Mouse (Mus musculus): ENCODE measurements around the gene Eml4. TPM values are rescaled to one million over a fixed set of nuclear protein-coding genes. Genes with fewer than 3 reads are reported as not detected.

The Eml4 gene
- polyA plus RNA-seq, 1 experiment, result 8.9 TPM

DNA sequence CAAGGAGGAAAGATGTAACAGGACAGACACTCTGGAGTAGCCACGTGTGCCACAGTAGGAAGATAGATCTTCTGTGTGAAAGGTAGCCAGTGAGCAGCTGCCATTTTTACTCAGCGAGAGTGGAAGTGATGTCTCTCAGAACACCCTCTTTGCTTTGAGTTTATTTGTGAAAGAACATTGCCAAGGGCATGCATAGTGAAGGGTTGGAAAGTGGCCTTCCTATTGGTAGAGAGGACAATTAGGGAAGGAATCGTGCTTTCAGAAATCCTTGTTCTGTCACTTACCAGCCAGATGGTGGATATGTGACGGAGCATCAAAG is 27.7 kb downstream of the Eml4 start:
- Histone ChIP-seq H3K4me1 (ENCODE audit: control insufficient read depth, insufficient read depth, low read length) (no peaks in the 10 kb centered on the region), H3K4me3 (replicated peaks; ENCODE audit: control insufficient read depth, low read depth, low read length) (no peak overlapping the region), H3K27ac (ENCODE audit: control insufficient read depth, insufficient read depth, low read depth, low read length, poor library complexity) (no peak overlapping the region)
- 80% methylated on average over 4 of the region's 4 CpGs for WGBS
- no peak for TF ChIP-seq CTCF (IDR thresholded peaks at IDR 0.05; ENCODE audit: control insufficient read depth, insufficient read depth, low read length)

GRCm38 (mm10) chr17:83379366-83379765 is 28.6 kb downstream of the Eml4 start:
- Histone ChIP-seq H3K27ac (ENCODE audit: control insufficient read depth, insufficient read depth, low read depth, low read length, poor library complexity) (no peak overlapping the region), H3K4me1 (ENCODE audit: control insufficient read depth, insufficient read depth, low read length) (no peaks in the 10 kb centered on the region), H3K4me3 (replicated peaks; ENCODE audit: control insufficient read depth, low read depth, low read length) (no peak overlapping the region)
- no peak for TF ChIP-seq CTCF (IDR thresholded peaks at IDR 0.05; ENCODE audit: control insufficient read depth, insufficient read depth, low read length)
- TF ChIP-seq POLR2A (IDR thresholded peaks at IDR 0.05; ENCODE audit: borderline replicate concordance, control insufficient read depth, low read depth, low read length), result no peak
- 83% methylated on average over 2 of the region's 2 CpGs for WGBS

DNA sequence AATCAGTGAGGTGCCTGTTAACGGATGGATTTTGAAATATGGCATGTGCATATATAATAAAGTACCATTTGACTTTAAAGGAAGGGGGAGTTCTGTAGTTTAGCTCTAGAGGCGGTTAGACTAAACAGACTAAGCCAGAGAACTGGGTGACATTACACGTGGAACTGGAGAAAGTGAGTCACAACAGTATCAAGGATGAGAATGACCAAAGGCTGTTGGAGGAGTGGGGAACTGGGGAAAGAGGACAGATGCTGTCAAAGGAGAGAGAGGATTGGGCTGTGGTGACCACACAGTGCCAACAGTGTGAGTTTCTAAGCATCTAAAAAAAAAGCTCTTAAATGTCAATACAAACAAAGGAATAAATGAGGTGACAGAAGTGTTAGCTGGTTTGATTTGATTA is 29.1 kb downstream of the Eml4 start:
- WGBS, result 67% methylated on average over 3 of the region's 3 CpGs
- Histone ChIP-seq H3K4me1 (ENCODE audit: control insufficient read depth, insufficient read depth, low read length) (no peaks in the 10 kb centered on the region), H3K27ac (ENCODE audit: control insufficient read depth, insufficient read depth, low read depth, low read length, poor library complexity) (no peak overlapping the region), H3K4me3 (replicated peaks; ENCODE audit: control insufficient read depth, low read depth, low read length) (no peak overlapping the region)
- TF ChIP-seq CTCF (IDR thresholded peaks at IDR 0.05; ENCODE audit: control insufficient read depth, insufficient read depth, low read length), result no peak
- TF ChIP-seq POLR2A (IDR thresholded peaks at IDR 0.05; ENCODE audit: borderline replicate concordance, control insufficient read depth, low read depth, low read length), result no peak

DNA sequence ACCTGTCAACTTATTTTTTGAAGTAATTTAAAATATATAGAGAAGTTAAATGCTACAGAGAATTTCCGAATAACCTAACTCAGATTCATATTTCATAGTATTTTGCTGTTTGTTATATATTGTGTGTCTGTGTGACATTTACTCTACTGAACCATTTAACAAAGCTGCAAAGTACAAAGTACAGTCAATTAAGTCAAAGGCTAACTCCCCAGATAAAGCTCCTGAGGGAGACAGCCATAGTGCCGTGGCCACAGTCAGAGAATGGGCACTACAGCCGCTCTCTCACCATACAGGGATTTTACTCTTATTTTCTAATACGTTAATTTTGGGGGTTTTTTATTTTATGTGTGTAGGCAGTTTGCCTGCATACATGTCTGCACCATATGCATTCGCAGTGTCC is 32.0 kb downstream of the Eml4 start:
- 84% methylated on average over 5 of the region's 5 CpGs for WGBS
- no peaks in the 10 kb centered on the region; the same call in 1 of the 2 replicates for H3K4me1 ChIP-seq (ENCODE audit: control insufficient read depth, insufficient read depth, low read length)
- no peak overlapping the region for H3K4me3 ChIP-seq (replicated peaks; ENCODE audit: control insufficient read depth, low read depth, low read length)
- no peak for TF ChIP-seq POLR2A (IDR thresholded peaks at IDR 0.05; ENCODE audit: borderline replicate concordance, control insufficient read depth, low read depth, low read length)
- TF ChIP-seq CTCF (IDR thresholded peaks at IDR 0.05; ENCODE audit: control insufficient read depth, insufficient read depth, low read length), result no peak
- no peak overlapping the region for H3K27ac ChIP-seq (ENCODE audit: control insufficient read depth, insufficient read depth, low read depth, low read length, poor library complexity)

- Histone ChIP-seq H3K27ac (ENCODE audit: control insufficient read depth, insufficient read depth, low read depth, low read length, poor library complexity) (no peak overlapping the region), H3K4me3 (replicated peaks; ENCODE audit: control insufficient read depth, low read depth, low read length) (no peak overlapping the region), H3K4me1 (ENCODE audit: control insufficient read depth, insufficient read depth, low read length) (no peaks in the 10 kb centered on the region; the same call in 1 of the 2 replicates)
- TF ChIP-seq CTCF (IDR thresholded peaks at IDR 0.05; ENCODE audit: control insufficient read depth, insufficient read depth, low read length), result no peak
- no peak for TF ChIP-seq POLR2A (IDR thresholded peaks at IDR 0.05; ENCODE audit: borderline replicate concordance, control insufficient read depth, low read depth, low read length)
- WGBS, result 82% methylated on average over 2 of the region's 2 CpGs
Observed at GRCm38 (mm10) chr17:83384981-83385380, 34.2 kb downstream of the Eml4 start.

DNA sequence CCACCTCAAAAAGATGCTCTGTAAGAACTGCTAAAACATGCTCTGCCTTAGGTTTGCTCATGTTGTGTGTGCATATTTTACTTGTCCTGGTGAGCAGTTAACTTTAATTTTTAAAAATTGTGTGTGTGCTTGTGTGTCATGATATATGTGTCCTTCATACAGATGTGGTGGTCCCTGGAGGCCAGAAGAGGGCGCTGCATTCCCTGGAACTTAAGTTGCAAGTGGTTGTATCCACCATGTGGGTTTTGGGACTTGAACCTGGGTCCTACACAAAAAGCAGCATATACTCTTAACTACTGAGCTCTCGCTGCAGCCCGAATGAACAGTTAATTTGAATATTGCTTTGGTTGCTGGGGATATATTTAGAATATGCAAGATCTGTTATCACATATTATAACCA is 36.4 kb downstream of the Eml4 start:
- TF ChIP-seq POLR2A (IDR thresholded peaks at IDR 0.05; ENCODE audit: borderline replicate concordance, control insufficient read depth, low read depth, low read length) (no peak), CTCF (IDR thresholded peaks at IDR 0.05; ENCODE audit: control insufficient read depth, insufficient read depth, low read length) (peak; percentile 34; the same call in 1 of the 2 replicates)

DNA sequence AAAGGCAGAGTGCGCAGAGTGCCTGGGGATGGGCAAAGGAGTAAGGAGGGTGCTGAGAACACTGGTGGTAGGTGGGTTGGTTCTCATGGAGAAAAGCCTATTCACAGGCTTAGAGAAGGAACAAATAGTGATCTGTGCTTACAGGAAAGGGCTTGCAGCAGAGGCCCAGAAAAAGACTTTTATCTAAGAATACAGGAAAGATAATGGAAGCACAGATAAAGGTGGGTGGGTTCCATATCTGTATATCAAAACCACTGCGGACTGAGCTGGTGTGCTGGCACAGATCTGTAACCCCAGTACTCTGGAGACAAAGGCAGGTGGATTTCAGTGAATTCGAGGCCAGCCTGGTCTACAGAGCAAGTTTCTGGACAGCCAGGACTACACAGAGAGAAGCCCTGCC is 43.3 kb downstream of the Eml4 start:
- TF ChIP-seq CTCF (IDR thresholded peaks at IDR 0.05; ENCODE audit: control insufficient read depth, insufficient read depth, low read length) (no peak), POLR2A (IDR thresholded peaks at IDR 0.05; ENCODE audit: borderline replicate concordance, control insufficient read depth, low read depth, low read length) (no peak)
- Histone ChIP-seq H3K4me3 (replicated peaks; ENCODE audit: control insufficient read depth, low read depth, low read length) (no peak overlapping the region), H3K4me1 (ENCODE audit: control insufficient read depth, insufficient read depth, low read length) (no peaks in the 10 kb centered on the region; the same call in none of the 2 replicates), H3K27ac (ENCODE audit: control insufficient read depth, insufficient read depth, low read depth, low read length, poor library complexity) (no peak overlapping the region)
- WGBS, result 41% methylated on average over 3 of the region's 3 CpGs

More for the DNA sequence above, 36.4 kb downstream of the Eml4 start:
- Histone ChIP-seq H3K4me3 (replicated peaks; ENCODE audit: control insufficient read depth, low read depth, low read length) (no peak overlapping the region), H3K27ac (ENCODE audit: control insufficient read depth, insufficient read depth, low read depth, low read length, poor library complexity) (no peak overlapping the region), H3K4me1 (ENCODE audit: control insufficient read depth, insufficient read depth, low read length) (no peaks in the 10 kb centered on the region; the same call in 1 of the 2 replicates)
- 85% methylated on average over 3 of the region's 3 CpGs for WGBS

DNA sequence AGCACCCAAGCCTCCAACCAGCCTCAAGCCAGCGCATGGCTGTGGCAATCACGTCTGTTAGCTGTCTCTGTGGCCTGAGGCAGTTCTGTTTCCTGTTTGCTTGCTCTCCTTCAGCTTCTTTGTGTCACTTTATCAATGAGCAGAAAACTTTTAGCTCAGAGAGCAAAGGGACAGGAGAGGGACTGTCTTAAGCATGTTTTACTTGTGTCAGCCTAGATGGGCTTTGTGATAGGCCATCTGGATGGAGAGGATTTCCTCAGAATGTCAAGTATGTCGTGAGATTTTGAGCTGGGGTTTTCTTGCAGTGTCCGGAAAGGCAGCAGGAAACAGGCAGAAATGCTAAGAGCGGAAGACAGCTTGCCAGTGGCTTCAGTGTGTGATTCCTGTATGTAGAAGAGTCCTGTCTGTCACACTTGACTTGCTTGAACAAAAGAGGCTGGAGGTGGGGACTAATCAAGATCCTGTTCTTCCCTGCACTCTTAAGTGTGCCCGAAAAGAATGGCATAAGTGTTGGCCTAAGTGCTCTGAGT is 46.9 kb downstream of the Eml4 start:
- Histone ChIP-seq H3K4me1 (ENCODE audit: control insufficient read depth, insufficient read depth, low read length) (no peaks in the 10 kb centered on the region; the same call in none of the 2 replicates), H3K4me3 (replicated peaks; ENCODE audit: control insufficient read depth, low read depth, low read length) (peak overlapping the region; percentile 51), H3K27ac (ENCODE audit: control insufficient read depth, insufficient read depth, low read depth, low read length, poor library complexity) (peak overlapping the region; percentile 90)
- TF ChIP-seq POLR2A (IDR thresholded peaks at IDR 0.05; ENCODE audit: borderline replicate concordance, control insufficient read depth, low read depth, low read length) (no peak), CTCF (IDR thresholded peaks at IDR 0.05; ENCODE audit: control insufficient read depth, insufficient read depth, low read length) (no peak)
- 3% methylated on average over 6 of the region's 6 CpGs for WGBS

GRCm38 (mm10) chr17:83398756-83399155 is 48.0 kb downstream of the Eml4 start:
- Histone ChIP-seq H3K27ac (ENCODE audit: control insufficient read depth, insufficient read depth, low read depth, low read length, poor library complexity) (no peak overlapping the region), H3K4me1 (ENCODE audit: control insufficient read depth, insufficient read depth, low read length) (no peaks in the 10 kb centered on the region; the same call in none of the 2 replicates), H3K4me3 (replicated peaks; ENCODE audit: control insufficient read depth, low read depth, low read length) (no peak overlapping the region)
- TF ChIP-seq POLR2A (IDR thresholded peaks at IDR 0.05; ENCODE audit: borderline replicate concordance, control insufficient read depth, low read depth, low read length), result no peak
- no peak for TF ChIP-seq CTCF (IDR thresholded peaks at IDR 0.05; ENCODE audit: control insufficient read depth, insufficient read depth, low read length)
- WGBS, result 82% methylated on average over 1 of the region's 1 CpGs

All from bone marrow, adult 2 months (tissue).